Mouse (Mus musculus) myocyte (in vitro differentiated cells): ENCODE measurements around the gene Fbxo42.

Source experiments
- E2F4 ChIP-seq: IDR thresholded peaks from one replicate; pipeline ENCODE4 v1.6.1; 2011; ENCODE audit warnings: mild to moderate bottlenecking, control low read depth, moderate library complexity; ENCODE audit not compliant: insufficient read depth
- MAX ChIP-seq: IDR thresholded peaks from one replicate; pipeline ENCODE4 v1.6.1; 2011; ENCODE audit warnings: low read depth, mild to moderate bottlenecking, control low read depth
- MYOG ChIP-seq, 3 experiments: IDR thresholded peaks; one replicate each; pipeline ENCODE4 v1.6.1; 2011; ENCODE audit warnings: control low read depth in 2 of 3, low read depth in 2 of 3, mild to moderate bottlenecking in 2 of 3; ENCODE audit not compliant: insufficient read length in 2 of 3, control insufficient read depth in 1 of 3, insufficient read depth in 1 of 3
- POLR2A ChIP-seq: IDR thresholded peaks from one replicate; pipeline ENCODE4 v1.6.1; 2011; ENCODE audit warnings: low read depth, mild to moderate bottlenecking, control low read depth, moderate library complexity; ENCODE audit not compliant: insufficient read length
- SRF ChIP-seq: IDR thresholded peaks from one replicate; pipeline ENCODE4 v1.6.1; 2011; ENCODE audit warnings: low read depth; ENCODE audit not compliant: control insufficient read depth, insufficient read length
- TCF12 ChIP-seq: IDR thresholded peaks from one replicate; pipeline ENCODE4 v1.6.1; 2011; ENCODE audit warnings: mild to moderate bottlenecking, control low read depth; ENCODE audit not compliant: poor library complexity, insufficient read depth, severe bottlenecking

DNA sequence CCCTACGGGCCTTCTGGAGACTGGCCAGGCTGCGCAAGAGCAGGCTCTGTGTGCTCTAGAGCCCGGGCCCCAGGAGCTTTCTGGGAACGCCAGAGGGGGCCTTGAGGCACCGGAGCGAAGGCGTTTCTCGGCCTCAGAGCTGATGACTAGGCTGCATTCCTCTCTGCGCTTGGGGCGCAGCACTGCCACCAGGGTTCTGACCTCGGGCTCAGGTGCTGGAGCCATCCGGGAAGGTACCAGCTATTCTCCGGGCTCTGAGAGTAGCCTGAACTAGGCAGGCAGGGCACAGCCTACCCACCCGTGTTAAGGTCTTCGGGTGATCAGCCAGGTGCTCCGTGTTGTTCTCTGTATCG lies 99.3 kb downstream of the Fbxo42 start:
- no peak for TF ChIP-seq POLR2A
- no peak for TF ChIP-seq MAX
- TF ChIP-seq E2F4 = no peak
- no peak for TF ChIP-seq SRF
- no peak for TF ChIP-seq MYOG (IDR thresholded peaks at IDR 0.05; ENCODE audit: control insufficient read depth in 1 of 3, insufficient read depth in 1 of 3, insufficient read length in 2 of 3, low read depth in 2 of 3)
- TF ChIP-seq TCF12 = no peak
